Mouse (Mus musculus) liver, postnatal 0 days (tissue): ENCODE data around the gene Kcnt2.

ENCODE experiments used
- CTCF ChIP-seq: sonication (generic); IDR thresholded peaks from 2 replicates; pipeline ENCODE4 v1.5.1; 2016; ENCODE audit warnings: antibody characterized with exemption, low read depth
- EP300 ChIP-seq: IDR thresholded peaks from 2 replicates; pipeline ENCODE4 v1.6.1; 2016; ENCODE audit warnings: antibody characterized with exemption, low read depth, mild to moderate bottlenecking

- TF ChIP-seq EP300 (no peak), CTCF (no peak)
Measured at GRCm38 (mm10) chr1:140489816-140490215, 243.9 kb downstream of the Kcnt2 start.
